Mouse (Mus musculus) embryonic fibroblast, embryonic 13.5 days (primary cell): ENCODE data around the gene Tmem121b.

Source experiments
- CTCF ChIP-seq: IDR thresholded peaks from 2 replicates; pipeline ENCODE4 v1.5.1; 2011; ENCODE audit warnings: mild to moderate bottlenecking, control low read depth, low read length, moderate library complexity, borderline replicate concordance; ENCODE audit not compliant: insufficient read depth
- POLR2A ChIP-seq: IDR thresholded peaks from 2 replicates; pipeline ENCODE4 v1.6.1; 2011; ENCODE audit warnings: low read depth, mild to moderate bottlenecking, control low read depth, low read length, moderate library complexity

DNA sequence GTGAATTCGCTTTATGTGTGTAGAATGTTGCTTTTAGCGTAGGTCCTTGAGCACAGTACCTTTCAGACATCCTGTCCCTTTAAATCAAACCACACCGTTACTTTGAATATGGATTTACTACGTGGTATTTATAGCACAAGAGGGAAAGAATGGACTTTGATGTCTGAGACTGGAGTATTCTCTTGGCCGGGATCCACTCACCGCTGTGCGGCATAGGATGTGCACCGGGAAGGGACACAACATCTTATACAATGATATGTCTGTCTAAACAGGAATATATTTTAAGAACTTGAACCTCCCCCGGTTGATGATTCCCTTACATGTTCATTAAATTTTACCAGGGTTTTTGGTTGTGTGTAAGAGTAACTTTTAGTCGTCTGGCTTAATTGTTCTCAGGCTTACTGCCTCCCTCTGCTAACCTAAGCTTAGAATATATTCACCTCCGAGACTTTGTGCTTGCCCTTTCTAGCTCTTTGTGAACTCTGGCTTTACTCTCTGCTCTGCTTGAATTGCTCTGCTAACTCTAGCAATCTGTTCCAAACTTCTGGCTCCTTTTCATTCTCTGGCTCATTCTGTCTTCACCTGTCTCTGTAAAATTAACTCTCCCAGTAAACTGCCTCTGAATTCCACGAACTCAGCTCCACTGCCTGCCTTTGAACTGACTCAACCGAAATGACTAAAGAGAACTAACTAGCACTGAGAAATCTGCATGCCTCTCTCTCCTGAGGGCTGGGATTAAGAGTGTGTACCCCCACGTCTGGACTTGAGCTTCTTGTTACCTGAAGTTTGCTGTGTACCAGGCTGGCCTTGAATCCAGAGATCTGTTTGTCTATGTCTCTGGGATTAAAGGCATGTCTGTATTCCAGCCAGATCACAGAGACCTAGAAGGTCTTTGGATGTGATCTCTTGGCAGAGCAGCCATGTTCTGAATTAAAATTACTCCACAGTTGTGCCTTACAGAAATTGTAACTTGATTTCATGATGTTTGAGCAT, 49.9 kb downstream of the Tmem121b start:
- TF ChIP-seq POLR2A (no peak), CTCF (no peak)
